Mouse (Mus musculus): ENCODE data around the gene Atp6v0a1. TPM values are rescaled to one million over a fixed set of nuclear protein-coding genes. Genes with fewer than 3 reads are reported as not detected.
A peak's percentile ranks its signal among the peaks of the same experiment; 100 is the strongest.

The Atp6v0a1 gene
- polyA plus RNA-seq, 1 experiment, result 48.4 TPM

- no peak overlapping the region for H3K4me3 ChIP-seq (ENCODE audit: insufficient read depth, low read depth, low read length)
- no peaks in the 10 kb centered on the region for H3K36me3 ChIP-seq (ENCODE audit: control insufficient read depth, insufficient read depth, low read length)
- H3K27ac ChIP-seq (ENCODE audit: insufficient read depth, low read depth, low read length), result no peak overlapping the region
- no peak for DNase-seq
- WGBS, result 82% methylated on average over 3 of the region's 3 CpGs
- TF ChIP-seq CTCF (conservative IDR thresholded peaks at IDR 0.05; ENCODE audit: insufficient read depth, insufficient read length, low read depth, low read length), result no peak
- TF ChIP-seq POLR2A (IDR thresholded peaks at IDR 0.05; ENCODE audit: low read depth, low read length), result no peak
- no peaks in the 10 kb centered on the region for H3K27me3 ChIP-seq (replicated peaks; ENCODE audit: control insufficient read depth, insufficient read depth, low read length)
- peaks cover 5% of the 10 kb centered on the region for H3K4me1 ChIP-seq (ENCODE audit: control insufficient read depth, insufficient read depth, low read length)
These were observed 28.0 kb upstream of the Atp6v0a1 start for GRCm38 (mm10) chr11:100981236-100981635.

- Histone ChIP-seq H3K27ac (ENCODE audit: insufficient read depth, low read depth, low read length) (no peak overlapping the region), H3K36me3 (ENCODE audit: control insufficient read depth, insufficient read depth, low read length) (no peaks in the 10 kb centered on the region), H3K4me3 (ENCODE audit: insufficient read depth, low read depth, low read length) (no peak overlapping the region), H3K27me3 (replicated peaks; ENCODE audit: control insufficient read depth, insufficient read depth, low read length) (no peaks in the 10 kb centered on the region), H3K4me1 (ENCODE audit: control insufficient read depth, insufficient read depth, low read length) (peaks cover 5% of the 10 kb centered on the region)
- WGBS, result 69% methylated on average over 8 of the region's 8 CpGs
- no peak for DNase-seq
- TF ChIP-seq CTCF (conservative IDR thresholded peaks at IDR 0.05; ENCODE audit: insufficient read depth, insufficient read length, low read depth, low read length) (no peak), POLR2A (IDR thresholded peaks at IDR 0.05; ENCODE audit: low read depth, low read length) (no peak)
These were observed 27.2 kb upstream of the Atp6v0a1 start for GRCm38 (mm10) chr11:100982087-100982486.

DNA sequence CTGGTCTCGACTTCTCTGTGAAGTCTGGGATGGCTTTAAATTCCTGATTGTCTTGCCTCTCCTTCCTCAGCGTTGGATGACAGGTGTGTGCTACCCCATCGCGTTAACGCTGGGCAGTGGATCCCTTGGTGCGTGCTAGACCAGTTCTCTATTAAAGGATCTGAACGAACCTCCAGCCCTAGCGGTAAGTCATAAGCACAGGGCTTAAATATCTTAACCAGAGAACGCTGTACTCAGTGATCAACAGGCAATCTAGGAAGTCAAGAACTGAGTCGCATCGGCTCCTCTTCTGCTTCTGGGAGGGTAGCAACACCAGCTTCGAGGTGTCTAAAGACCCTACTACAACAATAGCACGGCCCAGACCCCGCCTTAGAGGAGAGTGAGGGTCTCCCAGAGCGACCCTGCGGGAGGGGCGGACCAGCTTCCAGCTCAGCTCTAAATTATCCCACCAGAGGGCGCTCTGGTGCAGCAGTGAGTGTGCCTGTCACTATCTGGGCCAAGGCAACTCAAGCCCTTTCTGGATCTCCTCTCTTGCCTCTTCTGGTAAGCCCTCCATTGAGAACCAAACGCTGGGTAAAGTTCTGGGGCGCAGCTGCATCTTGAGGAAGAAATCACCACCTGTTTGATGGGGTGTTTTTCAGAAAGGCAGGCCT is 26.0 kb upstream of the Atp6v0a1 start:
- TF ChIP-seq POLR2A (IDR thresholded peaks at IDR 0.05; ENCODE audit: low read depth, low read length) (no peak), CTCF (conservative IDR thresholded peaks at IDR 0.05; ENCODE audit: insufficient read depth, insufficient read length, low read depth, low read length) (peak; percentile 90)
- Histone ChIP-seq H3K4me1 (ENCODE audit: control insufficient read depth, insufficient read depth, low read length) (peaks cover 5% of the 10 kb centered on the region), H3K36me3 (ENCODE audit: control insufficient read depth, insufficient read depth, low read length) (no peaks in the 10 kb centered on the region), H3K4me3 (ENCODE audit: insufficient read depth, low read depth, low read length) (peak overlapping the region; percentile 29), H3K27ac (ENCODE audit: insufficient read depth, low read depth, low read length) (no peak overlapping the region), H3K27me3 (replicated peaks; ENCODE audit: control insufficient read depth, insufficient read depth, low read length) (no peaks in the 10 kb centered on the region)
- WGBS, result 2% methylated on average over 20 of the region's 20 CpGs
- DNase-seq, result peak; percentile 79

DNA sequence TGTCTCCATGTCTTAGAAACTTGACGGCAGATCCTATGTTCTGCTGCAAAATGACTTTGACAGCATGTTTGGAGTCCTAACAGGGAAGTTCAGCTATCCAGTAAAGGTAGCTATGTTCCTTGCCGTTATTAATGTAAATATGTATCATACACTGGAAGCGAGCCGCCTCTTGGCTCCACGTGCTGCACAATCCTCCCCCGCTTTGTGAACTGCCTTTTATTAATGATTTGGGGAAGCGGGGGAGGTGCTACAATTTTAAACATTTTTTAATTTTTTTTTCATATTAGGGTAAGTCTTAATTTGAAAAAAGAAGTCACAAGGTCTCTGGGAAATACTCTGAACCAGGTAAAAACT is 25.5 kb upstream of the Atp6v0a1 start:
- Histone ChIP-seq H3K36me3 (ENCODE audit: control insufficient read depth, insufficient read depth, low read length) (no peaks in the 10 kb centered on the region), H3K27ac (ENCODE audit: insufficient read depth, low read depth, low read length) (no peak overlapping the region), H3K4me3 (ENCODE audit: insufficient read depth, low read depth, low read length) (no peak overlapping the region), H3K27me3 (replicated peaks; ENCODE audit: control insufficient read depth, insufficient read depth, low read length) (no peaks in the 10 kb centered on the region), H3K4me1 (ENCODE audit: control insufficient read depth, insufficient read depth, low read length) (peaks cover 5% of the 10 kb centered on the region)
- TF ChIP-seq CTCF (conservative IDR thresholded peaks at IDR 0.05; ENCODE audit: insufficient read depth, insufficient read length, low read depth, low read length), result no peak
- TF ChIP-seq POLR2A (IDR thresholded peaks at IDR 0.05; ENCODE audit: low read depth, low read length), result no peak
- WGBS, result 71% methylated on average over 7 of the region's 7 CpGs
- no peak for DNase-seq

DNA sequence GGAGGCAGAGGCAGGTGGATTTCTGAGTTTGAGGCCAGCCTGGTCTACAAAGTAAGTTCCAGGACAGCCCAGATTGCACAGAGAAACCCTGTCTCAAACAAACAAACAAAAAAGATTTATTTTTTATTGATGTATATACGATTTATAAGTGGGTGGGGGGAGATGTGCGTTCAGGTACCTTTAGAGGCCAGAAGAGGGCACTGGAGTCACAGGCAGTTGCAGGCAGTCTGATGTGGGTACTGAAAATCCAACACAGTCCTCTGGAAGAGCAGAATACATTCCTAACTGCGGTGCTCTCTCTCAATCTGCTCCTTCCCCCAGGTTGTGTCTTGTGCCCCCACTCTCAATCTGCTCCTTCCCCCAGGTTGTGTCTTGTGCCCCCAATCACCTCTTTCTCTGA is 23.6 kb upstream of the Atp6v0a1 start:
- TF ChIP-seq POLR2A (IDR thresholded peaks at IDR 0.05; ENCODE audit: low read depth, low read length) (no peak), CTCF (conservative IDR thresholded peaks at IDR 0.05; ENCODE audit: insufficient read depth, insufficient read length, low read depth, low read length) (peak; percentile 29)
- 71% methylated on average over 3 of the region's 3 CpGs for WGBS
- no peak overlapping the region for H3K4me3 ChIP-seq (ENCODE audit: insufficient read depth, low read depth, low read length)
- DNase-seq, result no peak
- no peak overlapping the region for H3K27ac ChIP-seq (ENCODE audit: insufficient read depth, low read depth, low read length)
- no peaks in the 10 kb centered on the region for H3K4me1 ChIP-seq (ENCODE audit: control insufficient read depth, insufficient read depth, low read length)
- 0 out of 2 replicates have a peak, but pooled peaks cover 1% of the 10 kb centered on the region for H3K27me3 ChIP-seq (replicated peaks; ENCODE audit: control insufficient read depth, insufficient read depth, low read length)
- H3K36me3 ChIP-seq (ENCODE audit: control insufficient read depth, insufficient read depth, low read length), result no peaks in the 10 kb centered on the region

- no peak for TF ChIP-seq POLR2A (IDR thresholded peaks at IDR 0.05; ENCODE audit: low read depth, low read length)
- no peak for TF ChIP-seq CTCF (conservative IDR thresholded peaks at IDR 0.05; ENCODE audit: insufficient read depth, insufficient read length, low read depth, low read length)
- Histone ChIP-seq H3K4me3 (ENCODE audit: insufficient read depth, low read depth, low read length) (no peak overlapping the region), H3K27me3 (replicated peaks; ENCODE audit: control insufficient read depth, insufficient read depth, low read length) (0 out of 2 replicates have a peak, but pooled peaks cover 2% of the 10 kb centered on the region), H3K36me3 (ENCODE audit: control insufficient read depth, insufficient read depth, low read length) (no peaks in the 10 kb centered on the region), H3K4me1 (ENCODE audit: control insufficient read depth, insufficient read depth, low read length) (no peaks in the 10 kb centered on the region), H3K27ac (ENCODE audit: insufficient read depth, low read depth, low read length) (no peak overlapping the region)
- no peak for DNase-seq
- WGBS, result 83% methylated on average over 3 of the region's 3 CpGs
These were observed 20.6 kb upstream of the Atp6v0a1 start for GRCm38 (mm10) chr11:100988674-100989073.

GRCm38 (mm10) chr11:100989666-100990065 is 19.6 kb upstream of the Atp6v0a1 start:
- no peak for DNase-seq
- H3K36me3 ChIP-seq (ENCODE audit: control insufficient read depth, insufficient read depth, low read length), result no peaks in the 10 kb centered on the region
- WGBS, result 65% methylated on average over 2 of the region's 2 CpGs
- H3K27me3 ChIP-seq (replicated peaks; ENCODE audit: control insufficient read depth, insufficient read depth, low read length), result 0 out of 2 replicates have a peak, but pooled peaks cover 2% of the 10 kb centered on the region
- H3K4me3 ChIP-seq (ENCODE audit: insufficient read depth, low read depth, low read length), result no peak overlapping the region
- TF ChIP-seq CTCF (conservative IDR thresholded peaks at IDR 0.05; ENCODE audit: insufficient read depth, insufficient read length, low read depth, low read length) (no peak), POLR2A (IDR thresholded peaks at IDR 0.05; ENCODE audit: low read depth, low read length) (no peak)
- H3K27ac ChIP-seq (ENCODE audit: insufficient read depth, low read depth, low read length), result no peak overlapping the region
- no peaks in the 10 kb centered on the region for H3K4me1 ChIP-seq (ENCODE audit: control insufficient read depth, insufficient read depth, low read length)

Data from kidney, adult 2 months (tissue).